Mouse (Mus musculus): ENCODE measurements around the gene Itpr1.

Itpr1 gene

DNA sequence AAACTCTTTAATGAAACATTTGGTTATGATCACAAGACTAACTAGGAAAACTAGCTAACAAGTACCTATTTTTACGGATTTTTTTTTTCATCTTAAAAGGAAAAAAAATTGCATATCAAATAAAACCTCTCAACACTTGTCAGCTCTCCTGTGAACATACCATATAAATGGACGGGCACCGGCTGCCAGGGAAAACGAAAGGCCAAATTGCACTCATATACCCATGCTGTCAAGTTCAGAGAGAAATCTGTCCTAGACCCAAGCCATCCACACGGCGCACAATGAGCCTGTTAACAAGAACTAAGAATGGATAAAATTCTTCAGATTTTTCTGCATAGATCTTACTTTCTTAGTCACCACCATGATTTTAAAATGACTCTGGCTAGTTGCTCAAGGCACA lies 379.7 kb downstream of the Itpr1 start:
- no peak for DNase-seq (ENCODE audit: low read depth, low spot score)

DNA sequence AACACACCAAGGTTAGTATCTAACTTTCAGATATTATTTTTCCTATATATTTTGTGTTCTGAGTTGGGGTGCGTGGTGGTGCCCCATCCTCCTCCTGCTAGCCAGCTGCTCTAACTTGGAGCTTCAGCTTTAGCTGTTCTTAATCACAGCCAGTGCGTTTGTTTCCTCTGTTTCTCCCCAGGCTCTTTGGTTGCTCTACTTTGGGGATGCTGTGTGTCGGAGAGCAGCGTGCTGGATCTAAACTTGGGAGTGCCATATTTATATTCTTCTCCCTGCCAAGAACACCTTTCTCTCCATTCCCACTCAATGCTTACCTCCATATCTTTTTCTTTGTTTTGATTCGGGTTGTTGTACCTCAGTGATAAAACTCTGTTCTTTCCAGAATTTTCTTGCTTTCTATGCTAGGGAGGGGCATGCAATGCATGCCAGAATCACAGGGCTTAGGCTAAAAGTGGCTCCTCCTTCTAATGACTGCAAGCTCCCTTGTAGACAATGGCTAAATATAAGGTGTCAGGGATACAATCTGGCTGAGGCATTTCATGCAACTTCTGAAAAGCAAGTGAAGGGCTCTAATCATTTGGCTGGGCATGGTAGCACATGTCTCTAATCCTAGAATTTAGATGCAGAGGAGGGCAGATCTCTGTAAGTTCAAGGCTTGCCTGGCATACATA lies 381.4 kb downstream of the Itpr1 start:
- DNase-seq (ENCODE audit: low read depth, low spot score): no peak

DNA sequence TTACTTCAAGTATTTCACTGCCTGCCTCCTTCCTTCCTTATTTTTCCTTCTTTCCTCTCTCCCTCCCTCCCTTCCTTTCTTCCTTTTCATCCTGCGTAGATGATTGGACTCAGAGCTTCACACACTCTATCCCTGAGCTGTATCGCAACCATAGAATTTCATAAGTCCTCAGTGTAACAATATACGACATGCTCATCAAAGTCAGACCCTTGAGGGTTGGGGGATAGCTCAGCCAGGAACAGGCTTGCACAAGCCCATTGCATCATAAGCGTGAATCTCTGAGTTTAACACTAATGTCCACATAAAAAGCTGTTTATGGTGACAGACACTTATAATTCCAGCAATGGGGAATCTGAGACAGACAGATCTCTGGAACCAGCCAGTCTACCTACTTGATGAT lies 385.8 kb downstream of the Itpr1 start:
- no peak for DNase-seq (ENCODE audit: low read depth, low spot score)

DNA sequence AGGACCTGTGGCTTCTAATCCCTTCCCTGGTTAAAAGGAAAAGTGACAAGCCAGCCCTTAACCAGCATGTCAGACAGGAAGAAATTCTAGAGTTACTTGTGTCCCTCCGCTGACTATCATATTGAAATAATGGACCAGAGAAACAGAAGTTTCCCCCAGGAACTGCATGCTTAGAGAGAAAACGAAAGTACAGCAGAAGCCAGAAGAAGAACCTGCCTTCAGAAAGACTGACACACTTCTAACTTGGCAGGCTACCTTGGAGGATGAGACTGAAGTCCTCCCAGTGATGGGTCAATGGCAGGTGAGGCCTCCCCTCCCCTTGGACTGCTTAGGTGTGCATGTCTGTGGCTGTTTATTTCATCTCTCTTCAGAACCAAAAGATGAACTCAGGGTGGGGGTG lies 386.4 kb downstream of the Itpr1 start:
- DNase-seq (ENCODE audit: low read depth, low spot score): no peak
